Mouse (Mus musculus) kidney, adult 2 months (tissue): ENCODE data around the gene Sepsecs. TPM values are rescaled to one million over a fixed set of nuclear protein-coding genes. Genes with fewer than 3 reads are reported as not detected.

ENCODE experiments used
- DNase-seq: peaks from one replicate; pipeline ENCODE4 v3.0.0; 2021
- H3K27ac ChIP-seq: fragments of 200-500 bp; 2 replicates; pipeline ENCODE4 v1.5.1; 2012; ENCODE audit warnings: low read depth, low read length, control low read depth, inconsistent platforms; ENCODE audit not compliant: insufficient read depth
- H3K27me3 ChIP-seq: fragments of 200-500 bp; replicated peaks from 2 replicates; pipeline ENCODE4 v1.6.1; 2012; ENCODE audit warnings: mild to moderate bottlenecking, moderate library complexity, low read length, inconsistent platforms; ENCODE audit not compliant: control insufficient read depth, insufficient read depth
- H3K36me3 ChIP-seq: fragments of 200-500 bp; 2 replicates; pipeline ENCODE4 v1.6.1; 2012; ENCODE audit warnings: mild to moderate bottlenecking, moderate library complexity, low read length, inconsistent platforms; ENCODE audit not compliant: control insufficient read depth, insufficient read depth
- H3K4me1 ChIP-seq: fragments of 200-500 bp; 2 replicates; pipeline ENCODE4 v1.6.1; 2011; ENCODE audit warnings: low read length; ENCODE audit not compliant: control insufficient read depth, insufficient read depth
- H3K4me3 ChIP-seq: fragments of 200-500 bp; 2 replicates; pipeline ENCODE4 v1.5.1; 2011; ENCODE audit warnings: mild to moderate bottlenecking, low read depth, low read length, control low read depth; ENCODE audit not compliant: insufficient read depth
- CTCF ChIP-seq: fragments of 200-500 bp; conservative IDR thresholded peaks from 2 replicates; pipeline ENCODE4 v1.5.1; 2011; ENCODE audit warnings: low read depth, mild to moderate bottlenecking, control low read depth, low read length, moderate library complexity, mixed read lengths; ENCODE audit not compliant: insufficient read depth, insufficient read length
- POLR2A ChIP-seq: fragments of 200-500 bp; IDR thresholded peaks from one replicate; pipeline ENCODE4 v1.6.1; 2011; ENCODE audit warnings: low read depth, low read length, control low read depth
- WGBS: fragments of 180-500 bp; shearing (Covaris S2); methylation state at CpG from one replicate; pipeline ENCODE4 v1.1.7; 2018; 5-methylcytosine and 5-hydroxymethylcytosine counted together
- polyA plus RNA-seq: library from polyadenylated mRNA; depleted of rRNA; stranded (reverse); fragments of >200 nt; gene quantifications from 2 replicates; pipeline ENCODE4 v1.2.3, GENCODE M21; 2012

Gene Sepsecs
- polyA plus RNA-seq, 1 experiment: 11.9 TPM

DNA sequence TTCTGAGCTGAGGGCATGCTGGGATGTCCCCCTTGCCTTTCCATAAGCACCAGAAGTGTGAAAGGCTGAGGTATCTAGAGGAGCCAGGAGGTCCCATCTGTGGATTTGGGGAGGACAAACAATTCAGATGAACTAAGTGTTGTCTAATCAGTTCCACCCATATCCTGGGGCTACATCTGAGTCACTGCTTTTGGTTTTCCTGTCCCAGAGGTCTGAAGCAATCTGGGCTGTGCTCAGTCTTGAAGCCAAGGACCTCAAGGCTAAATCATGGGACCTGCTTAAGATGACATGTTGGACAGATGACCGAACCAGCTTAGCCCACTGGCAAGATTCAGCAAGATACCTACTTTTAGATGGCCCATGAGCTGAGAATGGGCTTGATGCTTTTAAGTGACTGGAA is 39.0 kb downstream of the Sepsecs start:
- 100% methylated on average over 1 of the region's 1 CpGs for WGBS
- Histone ChIP-seq H3K4me3 (no peak overlapping the region), H3K27ac (no peak overlapping the region), H3K4me1 (no peaks in the 10 kb centered on the region), H3K27me3 (no peaks in the 10 kb centered on the region), H3K36me3 (no peaks in the 10 kb centered on the region)
- no peak for TF ChIP-seq POLR2A
- no peak for TF ChIP-seq CTCF
- no peak for DNase-seq

DNA sequence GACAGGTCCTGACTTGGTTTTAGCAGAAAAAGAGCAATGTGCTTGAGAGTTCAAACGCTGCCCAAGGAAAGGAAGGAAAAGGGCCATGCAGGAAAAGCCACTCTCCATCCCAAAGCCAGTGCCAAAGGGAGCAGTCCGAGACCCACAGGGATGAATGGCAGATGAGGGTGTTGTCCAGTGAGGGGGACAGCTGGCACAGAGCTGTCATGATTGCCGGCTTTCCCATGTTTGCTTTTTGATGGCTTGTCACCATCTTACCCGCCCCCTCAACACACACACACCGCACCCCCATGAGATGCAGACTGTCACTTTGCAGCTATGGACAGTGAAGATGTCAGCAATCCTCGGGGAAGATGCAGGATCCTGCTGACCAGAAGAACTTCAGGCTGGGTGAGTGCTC is 40.3 kb downstream of the Sepsecs start:
- Histone ChIP-seq H3K4me1 (no peaks in the 10 kb centered on the region), H3K27ac (no peak overlapping the region), H3K4me3 (no peak overlapping the region), H3K36me3 (no peaks in the 10 kb centered on the region), H3K27me3 (no peaks in the 10 kb centered on the region)
- TF ChIP-seq POLR2A: no peak
- TF ChIP-seq CTCF: no peak
- DNase-seq: no peak
- 82% methylated on average over 6 of the region's 6 CpGs for WGBS

DNA sequence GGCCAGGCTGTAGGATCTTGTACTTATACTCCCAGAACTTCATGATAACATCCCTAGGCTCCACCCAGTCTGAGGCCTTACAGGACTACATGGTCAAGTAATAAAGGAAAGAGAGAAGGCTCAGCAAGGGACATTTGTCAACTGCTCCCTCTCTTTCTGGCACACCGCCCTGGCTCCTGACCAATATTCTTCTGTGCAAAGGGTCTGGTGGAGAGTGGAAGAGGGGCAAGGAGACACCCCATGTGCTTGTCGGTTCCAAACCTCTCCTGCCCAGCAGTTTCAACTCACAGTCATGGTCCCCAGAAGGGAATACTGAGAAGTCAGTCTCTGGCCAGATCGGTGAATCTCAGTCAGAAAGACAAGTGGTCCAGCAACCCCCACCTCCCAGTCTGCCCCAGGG is 40.7 kb downstream of the Sepsecs start:
- Histone ChIP-seq H3K4me1 (no peaks in the 10 kb centered on the region), H3K36me3 (no peaks in the 10 kb centered on the region), H3K27me3 (no peaks in the 10 kb centered on the region), H3K4me3 (no peak overlapping the region), H3K27ac (no peak overlapping the region)
- DNase-seq: no peak
- 77% methylated on average over 3 of the region's 3 CpGs for WGBS
- TF ChIP-seq POLR2A (no peak), CTCF (no peak)

DNA sequence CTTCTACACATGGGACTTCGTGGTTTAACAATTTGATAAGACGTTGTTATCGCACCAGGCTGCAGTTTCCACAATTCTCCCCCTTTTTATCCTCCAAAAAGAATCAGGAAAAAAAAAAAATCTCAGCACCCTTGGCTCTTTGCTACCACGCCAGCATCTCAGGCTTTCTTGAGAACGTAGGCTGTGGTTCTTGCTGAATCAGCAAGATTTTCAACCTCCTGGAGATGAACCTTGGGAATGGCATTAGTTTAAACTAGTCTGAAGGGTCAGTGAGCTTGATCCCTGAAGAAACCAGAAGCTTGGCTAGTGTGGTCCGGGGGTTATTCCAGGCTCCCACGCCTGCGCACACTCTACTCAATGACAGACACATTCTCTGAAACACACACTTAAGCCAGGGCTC is 41.8 kb downstream of the Sepsecs start:
- no peak for TF ChIP-seq POLR2A
- no peak for TF ChIP-seq CTCF
- Histone ChIP-seq H3K27ac (no peak overlapping the region), H3K36me3 (no peaks in the 10 kb centered on the region), H3K27me3 (no peaks in the 10 kb centered on the region), H3K4me1 (no peaks in the 10 kb centered on the region), H3K4me3 (no peak overlapping the region)
- WGBS: 71% methylated on average over 8 of the region's 8 CpGs
- no peak for DNase-seq

DNA sequence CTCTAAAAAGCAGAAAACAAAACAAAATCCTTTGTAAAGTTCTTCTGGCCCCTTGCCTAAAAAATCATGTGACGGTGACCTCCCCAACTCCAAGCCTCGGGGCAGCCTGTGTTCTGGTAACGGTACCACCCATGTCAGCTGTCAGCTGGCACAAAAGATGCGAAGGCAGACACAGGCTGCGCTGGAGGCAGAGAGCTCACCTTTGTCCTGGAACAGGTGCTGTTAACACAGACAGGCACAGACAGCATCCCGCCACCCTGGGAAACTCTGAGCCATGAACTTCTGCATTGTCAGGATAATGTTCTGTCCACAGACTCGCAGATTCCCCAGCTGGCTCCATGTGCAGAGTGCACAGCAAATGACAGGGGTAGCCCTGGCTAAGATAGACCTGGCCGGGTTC is 43.4 kb downstream of the Sepsecs start:
- Histone ChIP-seq H3K4me1 (no peaks in the 10 kb centered on the region), H3K27me3 (no peaks in the 10 kb centered on the region), H3K36me3 (no peaks in the 10 kb centered on the region), H3K27ac (no peak overlapping the region), H3K4me3 (no peak overlapping the region)
- DNase-seq: no peak
- TF ChIP-seq POLR2A: no peak
- WGBS: 41% methylated on average over 8 of the region's 8 CpGs

DNA sequence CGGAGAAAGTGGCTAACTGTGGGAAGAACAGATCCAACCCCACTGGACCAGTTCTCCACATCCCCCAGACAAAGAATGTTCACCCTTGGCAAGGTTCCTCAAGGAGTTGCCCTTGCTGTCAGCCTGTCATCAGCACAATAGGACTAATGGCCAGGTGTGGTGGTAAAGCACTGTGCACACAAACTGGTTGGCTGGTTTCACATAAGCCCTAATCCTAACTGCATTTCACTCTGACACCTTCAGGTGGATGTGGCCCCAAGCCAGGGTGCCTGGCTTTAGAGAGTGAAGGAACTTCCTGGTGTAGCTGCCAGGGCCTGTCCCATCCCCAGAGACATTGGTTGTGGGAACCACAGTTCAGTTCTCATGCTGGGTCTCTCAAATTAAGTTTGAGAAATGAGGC is 44.6 kb downstream of the Sepsecs start:
- TF ChIP-seq POLR2A (no peak), CTCF (no peak)
- no peak overlapping the region for H3K4me3 ChIP-seq
- H3K27me3 ChIP-seq: no peaks in the 10 kb centered on the region
- WGBS: 96% methylated on average over 1 of the region's 1 CpGs
- H3K27ac ChIP-seq: no peak overlapping the region
- DNase-seq: no peak
- no peaks in the 10 kb centered on the region for H3K4me1 ChIP-seq
- H3K36me3 ChIP-seq: no peaks in the 10 kb centered on the region

DNA sequence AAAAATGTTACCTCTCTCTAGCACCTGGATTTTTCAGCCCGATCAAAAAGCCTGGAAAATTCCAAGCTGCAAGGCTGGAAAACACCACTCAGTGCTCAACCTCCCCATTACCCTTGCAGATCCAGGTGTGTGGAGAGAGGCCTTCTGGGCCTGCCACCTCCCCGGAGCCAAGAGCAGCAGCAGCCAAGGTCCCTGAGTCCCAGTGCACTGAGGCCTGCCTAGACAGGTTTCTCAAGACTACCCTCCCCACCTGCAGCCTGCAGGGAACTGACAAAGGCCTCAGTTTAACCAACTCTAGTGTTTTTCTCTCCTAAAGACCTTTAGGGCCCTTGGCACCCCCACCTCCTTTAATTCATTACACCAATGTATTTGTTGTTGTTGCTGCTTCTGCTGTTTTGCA is 46.4 kb downstream of the Sepsecs start:
- WGBS: 62% methylated on average over 2 of the region's 2 CpGs
- Histone ChIP-seq H3K27ac (no peak overlapping the region), H3K27me3 (no peaks in the 10 kb centered on the region), H3K4me1 (no peaks in the 10 kb centered on the region), H3K36me3 (no peaks in the 10 kb centered on the region), H3K4me3 (no peak overlapping the region)
- TF ChIP-seq POLR2A (no peak), CTCF (no peak)
- DNase-seq: no peak
